Mouse (Mus musculus) forebrain, embryonic 14.5 days (tissue): ENCODE measurements at regions not wholly inside any gene's neighbourhood (a gene's known extent, or its start where the extent isn't known, plus 50 kb on each side); places are given as distances from the start of the nearest gene placed in this dataset.

Experiments used
- ATAC-seq: fragments of 200-750 bp; cut with Nextera tagmentation; 2 replicates; pipeline ENCODE4 v1.8.0; 2017; ENCODE audit warnings: mild to moderate bottlenecking, moderate library complexity
- DNase-seq: peaks from one replicate; pipeline ENCODE4 v3.0.0-alpha.2; 2015; ENCODE audit warnings: low spot score
- H3K27ac ChIP-seq: fragments of 300-500 bp; sonication (generic); 2 replicates; pipeline ENCODE4 v1.5.1; 2014; ENCODE audit warnings: low read depth, mild to moderate bottlenecking, control low read depth, low read length, moderate library complexity
- H3K27me3 ChIP-seq: fragments of 300-500 bp; sonication (generic); replicated peaks from 2 replicates; pipeline ENCODE4 v1.6.1; 2014; ENCODE audit warnings: low read length, control low read depth, mixed read lengths; ENCODE audit not compliant: control insufficient read depth, insufficient read depth
- H3K36me3 ChIP-seq: fragments of 300-500 bp; sonication (generic); 2 replicates; pipeline ENCODE4 v1.6.1; 2014; ENCODE audit warnings: low read length, control low read depth; ENCODE audit not compliant: control insufficient read depth, insufficient read depth
- H3K4me1 ChIP-seq: fragments of 300-500 bp; sonication (generic); 2 replicates; pipeline ENCODE4 v1.6.1; 2014; ENCODE audit warnings: antibody characterized with exemption, low read length, control low read depth; ENCODE audit not compliant: control insufficient read depth, insufficient read depth
- H3K4me2 ChIP-seq: fragments of 300-500 bp; sonication (generic); 2 replicates; pipeline ENCODE4 v1.6.1; 2014; ENCODE audit warnings: mild to moderate bottlenecking, control low read depth, low read length
- H3K4me3 ChIP-seq: fragments of 300-500 bp; sonication (generic); 2 replicates; pipeline ENCODE4 v1.5.1; 2014; ENCODE audit warnings: low read depth, low read length, control low read depth
- H3K9ac ChIP-seq: fragments of 300-500 bp; sonication (generic); 2 replicates; pipeline ENCODE4 v1.6.1; 2014; ENCODE audit warnings: mild to moderate bottlenecking, low read length, control low read depth, moderate library complexity
- H3K9me3 ChIP-seq: fragments of 300-500 bp; sonication (generic); replicated peaks from 2 replicates; pipeline ENCODE4 v1.6.1; 2016; ENCODE audit warnings: low read length, control low read depth, mixed read lengths; ENCODE audit not compliant: control insufficient read depth
- WGBS: fragments of 180-500 bp; shearing (Covaris S2); extraction: QIAGEN DNeasy Blood & Tissue Kit; methylation state at CpG from one replicate; pipeline ENCODE4 v1.1.7; 2014; 5-methylcytosine and 5-hydroxymethylcytosine counted together

GRCm38 (mm10) chr12:71606366-71606765 lies 224.5 kb upstream of the Daam1 start:
- 48% methylated on average over 3 of the region's 3 CpGs for WGBS
- Histone ChIP-seq H3K27ac (peak overlapping the region; percentile 15), H3K4me3 (no peak overlapping the region), H3K4me2 (no peak overlapping the region), H3K27me3 (no peaks in the 10 kb centered on the region), H3K36me3 (no peaks in the 10 kb centered on the region), H3K9me3 (no peaks in the 10 kb centered on the region; the same call in 1 of the 2 replicates), H3K4me1 (0 out of 2 replicates have a peak, but pooled peaks cover 4% of the 10 kb centered on the region), H3K9ac (no peak overlapping the region)
- DNase-seq (peak; percentile 78), ATAC-seq (no peak)

GRCm38 (mm10) chr12:71607966-71608365 lies 222.9 kb upstream of the Daam1 start:
- ATAC-seq (no peak), DNase-seq (no peak)
- no peaks in the 10 kb centered on the region; the same call in 1 of the 2 replicates for H3K9me3 ChIP-seq
- no peak overlapping the region for H3K27ac ChIP-seq
- H3K36me3 ChIP-seq = no peaks in the 10 kb centered on the region
- 0 out of 2 replicates have a peak, but pooled peaks cover 4% of the 10 kb centered on the region for H3K4me1 ChIP-seq
- H3K4me3 ChIP-seq = no peak overlapping the region
- H3K9ac ChIP-seq = no peak overlapping the region
- H3K27me3 ChIP-seq = no peaks in the 10 kb centered on the region
- H3K4me2 ChIP-seq = no peak overlapping the region
- WGBS = 96% methylated on average over 4 of the region's 4 CpGs

- no peak overlapping the region for H3K9ac ChIP-seq
- H3K27ac ChIP-seq = no peak overlapping the region
- no peak overlapping the region for H3K4me3 ChIP-seq
- 72% methylated on average over 8 of the region's 8 CpGs for WGBS
- H3K4me1 ChIP-seq = no peaks in the 10 kb centered on the region
- ATAC-seq (no peak), DNase-seq (no peak)
- no peaks in the 10 kb centered on the region for H3K36me3 ChIP-seq
- no peak overlapping the region for H3K4me2 ChIP-seq
- H3K27me3 ChIP-seq = no peaks in the 10 kb centered on the region
- H3K9me3 ChIP-seq = no peaks in the 10 kb centered on the region; the same call in 1 of the 2 replicates
These were observed 217.6 kb upstream of the Daam1 start for GRCm38 (mm10) chr12:71613326-71613725.

GRCm38 (mm10) chr12:71614945-71615344 lies 215.9 kb upstream of the Daam1 start:
- 61% methylated on average over 2 of the region's 2 CpGs for WGBS
- peak; percentile 37; the same call in 1 of the 2 replicates for ATAC-seq
- Histone ChIP-seq H3K9ac (no peak overlapping the region), H3K9me3 (no peaks in the 10 kb centered on the region; the same call in 1 of the 2 replicates), H3K27me3 (no peaks in the 10 kb centered on the region), H3K27ac (no peak overlapping the region), H3K4me3 (no peak overlapping the region), H3K36me3 (no peaks in the 10 kb centered on the region), H3K4me2 (no peak overlapping the region), H3K4me1 (no peaks in the 10 kb centered on the region)
- DNase-seq = peak; percentile 50

GRCm38 (mm10) chr12:71615383-71615782 lies 215.5 kb upstream of the Daam1 start:
- ATAC-seq = peak; percentile 46; the same call in 1 of the 2 replicates
- Histone ChIP-seq H3K9me3 (no peaks in the 10 kb centered on the region; the same call in 1 of the 2 replicates), H3K4me3 (no peak overlapping the region), H3K9ac (no peak overlapping the region), H3K27ac (no peak overlapping the region), H3K36me3 (no peaks in the 10 kb centered on the region), H3K27me3 (no peaks in the 10 kb centered on the region), H3K4me1 (no peaks in the 10 kb centered on the region), H3K4me2 (no peak overlapping the region)
- WGBS = 28% methylated on average over 2 of the region's 2 CpGs
- DNase-seq = peak; percentile 63

- ATAC-seq = no peak
These were observed 214.8 kb upstream of the Daam1 start for GRCm38 (mm10) chr12:71616121-71616520.

GRCm38 (mm10) chr12:71618466-71618865 lies 212.4 kb upstream of the Daam1 start:
- no peaks in the 10 kb centered on the region for H3K27me3 ChIP-seq
- no peak overlapping the region for H3K9ac ChIP-seq
- no peaks in the 10 kb centered on the region for H3K9me3 ChIP-seq
- no peak overlapping the region for H3K4me3 ChIP-seq
- no peak overlapping the region for H3K4me2 ChIP-seq
- DNase-seq (no peak), ATAC-seq (no peak)
- H3K36me3 ChIP-seq = no peaks in the 10 kb centered on the region
- H3K27ac ChIP-seq = no peak overlapping the region
- no peaks in the 10 kb centered on the region for H3K4me1 ChIP-seq
- 83% methylated on average over 6 of the region's 6 CpGs for WGBS

More at GRCm38 (mm10) chr12:71616121-71616520, 214.8 kb upstream of the Daam1 start:
- Histone ChIP-seq H3K4me3 (no peak overlapping the region), H3K36me3 (no peaks in the 10 kb centered on the region), H3K27ac (no peak overlapping the region), H3K27me3 (no peaks in the 10 kb centered on the region), H3K9me3 (no peaks in the 10 kb centered on the region), H3K4me1 (no peaks in the 10 kb centered on the region), H3K4me2 (no peak overlapping the region), H3K9ac (no peak overlapping the region)
- DNase-seq = no peak
- 84% methylated on average over 4 of the region's 4 CpGs for WGBS

- Histone ChIP-seq H3K4me2 (no peak overlapping the region), H3K9ac (no peak overlapping the region), H3K36me3 (no peaks in the 10 kb centered on the region), H3K27ac (no peak overlapping the region), H3K4me3 (no peak overlapping the region), H3K4me1 (no peaks in the 10 kb centered on the region), H3K9me3 (no peaks in the 10 kb centered on the region), H3K27me3 (no peaks in the 10 kb centered on the region)
- no peak for DNase-seq
- 94% methylated on average over 8 of the region's 8 CpGs for WGBS
- ATAC-seq = no peak
These were observed 211.9 kb upstream of the Daam1 start for GRCm38 (mm10) chr12:71618956-71619355.

GRCm38 (mm10) chr12:71619561-71619960 lies 211.3 kb upstream of the Daam1 start:
- no peaks in the 10 kb centered on the region for H3K27me3 ChIP-seq
- H3K9ac ChIP-seq = no peak overlapping the region
- H3K9me3 ChIP-seq = no peaks in the 10 kb centered on the region
- no peaks in the 10 kb centered on the region for H3K36me3 ChIP-seq
- DNase-seq (no peak), ATAC-seq (no peak)
- 59% methylated on average over 4 of the region's 4 CpGs for WGBS
- no peak overlapping the region for H3K4me2 ChIP-seq
- no peaks in the 10 kb centered on the region for H3K4me1 ChIP-seq
- H3K27ac ChIP-seq = no peak overlapping the region
- no peak overlapping the region for H3K4me3 ChIP-seq
